Mouse (Mus musculus): ENCODE results near the gene Clta.

- no peak for TF ChIP-seq POLR2AphosphoS2 (IDR thresholded peaks at IDR 0.05; ENCODE audit: low read depth, low read length)
- peak; percentile 58; the same call in 1 of the 2 replicates for TF ChIP-seq CHD1 (IDR thresholded peaks at IDR 0.05; ENCODE audit: low read depth, low read length)
Measured at GRCm38 (mm10) chr4:43970393-43971330, 33.6 kb upstream of the Clta start.

All from CH12.LX (cell line).